Mouse (Mus musculus): ENCODE results near the gene Dtx1.

GRCm38 (mm10) chr5:120733696-120734095 is 22.0 kb upstream of the Dtx1 start:
- no peak for TF ChIP-seq CTCF (IDR thresholded peaks at IDR 0.05; ENCODE audit: control insufficient read depth, insufficient read depth, insufficient replicate concordance, low read depth, low read length)
- no peak for TF ChIP-seq POLR2A (IDR thresholded peaks at IDR 0.05; ENCODE audit: control insufficient read depth, low read depth, low read length)

All from testis, adult 2 months (tissue).